Mouse (Mus musculus) liver, embryonic 18 days (tissue): Measurements from ENCODE around the gene Dusp13. TPM values are rescaled to one million over a fixed set of nuclear protein-coding genes. Genes with fewer than 3 reads are reported as not detected.

Experiments used
- polyA plus RNA-seq: library from polyadenylated mRNA; depleted of rRNA; stranded (reverse); fragments of >200 nt; gene quantifications from 2 replicates; pipeline ENCODE4 v1.2.3, GENCODE M21; 2012; rRNA removed

Dusp13 gene
- polyA plus RNA-seq, result 0.09 and 0.10 TPM in 2 replicates

DNA sequence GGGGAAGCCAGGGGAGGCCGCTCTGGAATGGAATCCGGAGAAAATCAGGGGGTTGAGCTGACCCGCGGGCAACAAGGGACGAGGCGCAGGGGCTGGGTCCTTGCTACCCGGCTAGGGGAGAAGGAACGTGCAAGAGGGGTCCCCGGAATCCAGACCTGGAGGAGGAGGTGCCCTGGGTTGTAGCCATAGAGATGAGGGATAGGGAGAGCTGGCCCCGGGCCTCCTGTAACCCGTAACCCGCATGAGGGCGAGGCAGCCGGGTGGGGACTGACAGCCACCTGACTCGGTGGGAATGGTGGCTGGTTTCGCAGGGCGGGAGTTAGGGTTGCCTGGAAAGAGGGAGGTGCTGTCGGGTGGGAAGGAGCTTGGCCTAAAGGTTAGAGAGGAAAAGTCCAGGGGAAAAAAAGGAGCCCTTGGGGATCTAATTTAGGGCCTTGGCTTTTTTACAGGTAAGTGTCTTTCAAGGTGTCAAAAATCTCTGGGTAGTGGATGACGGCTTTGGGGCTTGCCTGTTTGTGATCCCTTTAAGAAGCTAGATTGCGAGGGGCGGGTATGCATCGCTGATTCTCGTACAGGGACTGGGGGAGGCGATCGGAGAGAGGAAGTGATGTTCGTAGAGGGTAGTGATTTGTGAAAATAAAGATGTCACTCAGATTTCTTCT, at the start of gene Dusp13:
Gene Dusp13 (minus strand): TSS at position 301 of the 662 bp plus-strand sequence.

DNA sequence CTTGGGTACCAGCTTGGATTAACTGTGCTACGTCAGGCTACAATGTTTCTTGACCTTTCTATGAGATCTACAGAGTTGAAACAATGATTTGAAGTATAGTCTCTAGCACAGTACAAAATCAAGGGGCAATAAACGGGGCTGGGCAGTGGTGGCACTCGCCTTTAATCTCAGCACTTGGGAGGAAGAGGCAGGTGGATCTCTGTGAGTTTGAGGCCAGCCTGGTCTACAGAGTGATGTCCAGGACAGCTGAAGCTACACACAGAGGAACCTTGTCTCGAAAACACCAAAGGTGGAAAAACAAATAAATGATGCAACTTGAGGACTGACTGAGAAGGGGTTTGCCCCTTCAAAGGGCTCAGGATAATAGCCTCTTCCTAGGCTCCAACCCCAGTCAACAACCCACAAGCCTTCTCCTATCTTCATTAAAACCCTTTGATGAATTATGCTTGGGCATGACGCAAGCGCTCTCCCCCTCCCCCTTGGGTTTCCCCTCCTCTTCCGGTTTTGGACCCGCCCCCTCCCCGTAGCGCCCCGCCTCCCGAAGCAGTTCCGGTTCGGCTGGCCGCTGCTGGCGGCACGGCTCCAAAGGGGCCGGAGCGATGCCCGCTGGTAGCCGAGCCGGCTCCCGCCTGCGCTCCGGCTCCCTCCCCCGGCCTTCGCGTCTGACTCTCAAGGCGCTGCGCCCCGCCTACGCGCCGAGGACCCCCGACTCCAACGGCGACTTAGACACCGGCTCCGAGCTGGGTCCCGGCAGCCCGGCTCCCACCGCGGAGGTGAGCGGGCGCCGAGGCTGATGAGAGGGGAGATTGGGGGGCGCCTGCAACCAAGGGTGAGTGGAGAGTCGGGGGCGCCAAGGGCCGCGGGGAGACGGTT, 737 bp downstream of the Dusp13 start, which contains the start of gene Samd8:
Gene Samd8 (plus strand): TSS at position 524 of the 873 bp plus-strand sequence.

GRCm38 (mm10) chr14:21714486-21714885, 36.5 kb downstream of the Dusp13 start, which contains the start of gene Dupd1:
TSS of gene Dupd1 (minus strand) at chr14:21714576.

Other genes with a start within 250 kb of the Dusp13 start
- 0.02 TPM in 1 of 2 replicates, not detected in the other for gene Dupd1, start 36.6 kb downstream of the Dusp13 start, polyA plus RNA-seq
- 3.5 and 3.8 TPM in 2 replicates for gene Samd8, start 650 bp downstream of the Dusp13 start, polyA plus RNA-seq
- gene Vdac2, start 74.1 kb upstream of the Dusp13 start, polyA plus RNA-seq, result 73.0 and 79.1 TPM in 2 replicates
- gene Comtd1, start 97.8 kb upstream of the Dusp13 start, polyA plus RNA-seq, result 7.1 and 9.1 TPM in 2 replicates
- gene Zfp503, start 238.4 kb upstream of the Dusp13 start, polyA plus RNA-seq, result 0.91 and 1.2 TPM in 2 replicates